Mouse (Mus musculus): ENCODE measurements around the gene Mink1.

Mink1 gene

DNA sequence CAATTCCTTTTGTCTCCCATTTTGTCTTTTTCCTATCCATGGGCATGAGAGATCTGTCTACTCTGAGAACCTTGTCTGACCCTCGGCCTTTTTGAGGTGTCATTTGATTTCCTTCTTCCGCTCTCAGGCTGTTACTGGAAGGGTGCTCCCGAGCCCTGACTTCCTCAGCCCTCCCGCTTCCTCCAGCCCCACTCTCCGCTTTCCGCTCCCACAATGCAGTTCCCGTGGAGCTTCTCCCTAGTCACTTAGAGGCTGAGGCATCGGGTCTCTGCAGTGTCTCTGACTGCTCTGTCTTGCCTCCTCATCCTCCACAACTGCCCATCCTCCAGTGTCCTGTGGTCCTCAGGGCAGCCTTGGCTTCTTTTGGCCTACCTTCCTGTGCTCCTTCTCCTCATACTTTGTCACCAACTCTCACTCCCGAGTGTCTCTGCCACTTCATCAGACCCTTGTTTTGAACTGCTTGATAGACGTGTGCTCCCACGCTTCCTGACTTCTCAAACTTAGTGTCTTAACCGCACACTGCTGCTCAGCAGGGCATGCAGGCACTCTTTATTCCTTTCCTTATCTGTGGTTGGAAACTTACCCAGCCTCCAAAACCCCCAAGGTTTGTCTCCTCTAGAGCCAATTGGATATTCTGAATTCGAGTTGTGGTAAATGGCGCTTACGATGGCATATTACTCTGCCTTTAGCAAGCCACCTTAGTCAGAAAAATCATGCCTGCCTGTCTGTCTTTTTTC, 31.7 kb downstream of the Mink1 start:
- peak; percentile 76 for DNase-seq (ENCODE audit: low read depth)

DNA sequence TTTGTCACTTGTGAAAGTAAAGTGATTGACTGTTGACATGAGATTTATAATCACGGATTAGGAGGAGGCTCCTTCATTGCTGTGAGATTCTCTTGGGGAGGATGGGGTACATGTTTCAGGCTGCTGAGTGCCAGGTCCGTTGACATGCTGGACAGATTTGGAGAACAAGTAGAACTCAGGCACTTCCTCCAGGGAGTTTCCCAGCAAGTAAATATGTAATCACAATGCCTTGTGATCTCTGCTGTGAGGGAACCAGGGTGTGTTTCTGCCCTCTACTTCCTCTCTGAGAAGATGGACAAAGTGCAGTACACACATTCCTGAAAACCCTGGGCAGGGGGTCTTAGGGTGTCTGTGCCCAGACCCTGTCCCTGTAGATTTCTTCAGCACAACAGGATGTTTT, 33.0 kb downstream of the Mink1 start:
- DNase-seq (ENCODE audit: low read depth), result peak; percentile 62

DNA sequence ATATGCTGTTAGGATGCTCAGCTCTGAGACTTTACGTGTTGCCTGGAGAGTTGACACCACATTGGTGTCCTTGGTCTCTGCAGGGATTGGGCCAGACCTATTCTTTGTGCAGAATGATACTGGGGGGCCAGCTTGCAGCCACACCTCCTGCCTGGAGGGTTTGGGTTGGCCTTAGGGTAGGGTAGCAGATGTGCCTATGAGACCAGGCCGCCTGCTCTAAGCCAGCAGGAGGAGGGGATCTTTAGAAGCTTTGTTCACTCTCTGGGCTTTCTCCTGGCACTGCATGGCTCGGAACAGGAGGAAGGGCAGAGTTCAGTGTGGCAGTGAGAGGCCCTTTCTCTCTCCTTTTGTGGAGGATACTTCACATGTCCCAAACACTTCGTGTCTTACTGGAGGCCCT, 33.4 kb downstream of the Mink1 start:
- peak; percentile 20 for DNase-seq (ENCODE audit: low read depth)

DNA sequence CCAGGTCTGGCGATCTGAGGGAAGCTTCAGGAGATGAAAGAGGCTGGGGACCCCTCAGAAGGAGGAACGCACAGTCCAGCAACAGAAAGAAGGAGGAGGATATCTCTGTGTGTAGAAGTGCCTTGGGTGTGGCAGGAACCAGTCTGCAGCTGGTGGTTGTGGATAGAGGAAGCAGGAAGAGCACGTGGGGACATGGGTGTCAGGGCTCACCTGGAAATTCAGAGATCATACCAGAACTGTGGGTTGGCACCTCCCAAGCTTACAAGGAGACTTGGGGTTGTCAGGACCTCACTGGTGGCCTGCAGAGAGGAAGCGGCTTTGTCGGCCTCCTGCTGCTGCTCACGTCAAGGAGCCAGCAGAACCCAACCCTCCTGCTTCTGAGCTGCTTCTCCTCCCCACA, 34.6 kb downstream of the Mink1 start:
- peak; percentile 60 for DNase-seq (ENCODE audit: low read depth)

DNA sequence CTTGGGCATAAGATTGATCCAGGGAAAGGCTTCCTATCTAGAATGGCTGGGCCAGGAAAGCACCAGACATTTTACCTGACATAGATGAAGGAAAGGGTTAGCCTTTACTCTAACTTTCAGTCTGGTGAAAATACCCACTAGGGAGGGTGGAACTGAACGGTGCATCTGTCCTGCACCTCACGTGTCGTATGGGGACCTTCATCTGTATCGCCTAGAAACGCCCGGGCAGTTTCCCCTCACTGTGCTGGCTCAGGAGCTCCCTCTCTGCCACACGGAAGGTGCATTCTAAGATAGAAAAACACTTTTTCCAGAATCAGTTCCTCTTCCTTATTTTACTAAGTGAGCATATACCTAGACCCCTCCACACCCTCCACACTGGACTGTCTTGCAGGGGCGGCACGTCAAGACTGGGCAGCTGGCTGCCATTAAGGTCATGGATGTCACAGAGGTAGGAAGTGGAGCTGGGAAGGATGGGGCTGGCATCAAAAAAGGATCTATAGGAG, 35.8 kb downstream of the Mink1 start:
- no peak for DNase-seq (ENCODE audit: low read depth)

DNA sequence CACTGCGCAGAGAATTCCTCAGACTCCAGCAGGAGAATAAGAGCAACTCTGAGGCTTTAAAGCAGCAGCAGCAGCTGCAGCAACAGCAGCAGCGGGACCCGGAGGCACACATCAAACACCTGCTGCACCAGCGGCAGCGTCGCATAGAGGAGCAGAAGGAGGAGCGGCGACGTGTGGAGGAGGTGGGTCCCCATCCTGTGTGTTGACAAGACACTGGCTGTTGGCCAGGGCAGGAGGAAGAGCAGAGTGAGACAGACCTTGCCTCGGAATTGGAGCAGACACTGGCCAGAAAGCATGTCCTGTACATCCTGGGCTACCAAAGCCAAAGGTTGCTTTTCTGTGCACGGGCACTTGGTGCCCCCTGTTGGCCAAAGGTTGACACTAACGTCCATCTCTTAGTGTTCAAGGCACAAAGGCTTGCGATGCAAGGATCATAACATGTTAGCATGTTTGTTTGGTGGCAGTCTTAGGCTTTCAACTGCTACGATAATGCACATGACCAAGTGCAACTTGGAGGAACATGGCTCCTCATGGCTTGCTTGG, 42.4 kb downstream of the Mink1 start:
- peak; percentile 90 for DNase-seq (ENCODE audit: low read depth)

DNA sequence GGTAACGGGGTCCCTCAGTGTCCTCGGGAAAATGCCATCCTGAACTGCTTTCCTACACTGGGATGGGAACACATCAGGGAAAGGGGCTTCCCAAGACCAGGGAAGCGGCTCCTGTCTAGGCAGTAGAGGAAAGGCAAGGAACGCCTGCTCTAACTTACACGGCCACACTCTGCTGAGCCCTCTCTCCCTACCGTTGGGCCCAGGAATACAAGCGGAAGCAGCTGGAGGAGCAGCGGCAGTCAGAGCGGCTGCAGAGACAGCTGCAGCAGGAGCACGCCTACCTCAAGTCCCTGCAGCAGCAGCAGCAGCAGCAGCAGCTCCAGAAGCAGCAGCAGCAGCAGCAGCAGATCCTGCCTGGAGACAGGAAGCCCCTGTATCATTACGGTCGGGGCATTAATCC, 44.0 kb downstream of the Mink1 start:
- no peak for DNase-seq (ENCODE audit: low read depth)

DNA sequence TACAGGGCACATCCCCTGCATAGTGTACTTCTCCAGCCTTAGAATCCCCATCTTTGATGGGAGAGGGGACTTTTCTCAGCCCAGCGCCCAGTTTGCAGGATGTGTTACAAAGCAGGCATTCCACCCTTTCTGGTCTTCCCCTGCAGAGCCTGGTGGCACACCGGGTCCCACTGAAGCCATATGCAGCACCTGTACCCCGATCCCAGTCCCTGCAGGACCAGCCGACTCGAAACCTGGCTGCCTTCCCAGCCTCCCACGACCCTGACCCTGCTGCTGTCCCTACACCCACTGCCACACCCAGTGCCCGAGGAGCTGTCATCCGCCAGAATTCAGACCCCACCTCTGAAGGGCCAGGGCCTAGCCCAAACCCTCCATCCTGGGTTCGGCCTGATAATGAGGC, 44.9 kb downstream of the Mink1 start:
- no peak for DNase-seq (ENCODE audit: low read depth)

- DNase-seq (ENCODE audit: low read depth), result peak; percentile 54
Measured at GRCm38 (mm10) chr11:70608381-70609066, 45.8 kb downstream of the Mink1 start.

GRCm38 (mm10) chr11:70610752-70611151, 48.1 kb downstream of the Mink1 start:
- DNase-seq (ENCODE audit: low read depth), result no peak

- DNase-seq (ENCODE audit: low read depth), result no peak
Measured at GRCm38 (mm10) chr11:70612505-70612904, 49.8 kb downstream of the Mink1 start.

GRCm38 (mm10) chr11:70615074-70615473, 52.4 kb downstream of the Mink1 start:
- DNase-seq (ENCODE audit: low read depth), result peak; percentile 93

- DNase-seq (ENCODE audit: low read depth), result peak; percentile 90
Measured at GRCm38 (mm10) chr11:70615516-70616093, 52.9 kb downstream of the Mink1 start, which contains the start of gene 4930544D05Rik. Gene 4930544D05Rik (plus strand): TSS chr11:70615848.

GRCm38 (mm10) chr11:70619101-70619500, 56.4 kb downstream of the Mink1 start, which contains the start of gene Chrne:
Gene Chrne (minus strand): TSS chr11:70619216.
- DNase-seq (ENCODE audit: low read depth), result no peak

GRCm38 (mm10) chr11:70621972-70622814, 59.5 kb downstream of the Mink1 start:
- DNase-seq (ENCODE audit: low read depth), result peak; percentile 84

GRCm38 (mm10) chr11:70623053-70623742, 60.5 kb downstream of the Mink1 start:
- DNase-seq (ENCODE audit: low read depth), result peak; percentile 35

DNA sequence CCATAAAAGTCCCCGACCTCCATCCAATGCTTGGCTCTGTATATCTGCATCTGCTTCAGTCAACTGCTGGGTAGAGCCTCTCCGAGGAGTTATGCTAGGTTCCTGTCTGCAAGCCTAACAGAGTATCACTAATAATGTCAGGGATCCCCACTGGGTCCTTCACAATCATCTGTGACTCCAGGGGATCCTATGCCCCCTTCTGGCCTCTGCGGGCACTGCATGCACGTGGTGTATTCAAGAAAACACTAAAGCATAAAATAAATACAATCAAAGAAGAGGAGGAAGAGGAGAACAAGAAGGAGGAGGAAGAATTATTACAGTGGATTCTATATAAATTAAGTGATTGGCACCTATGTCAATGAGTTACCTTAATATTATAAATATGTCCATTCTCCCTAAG, 62.8 kb downstream of the Mink1 start:
- DNase-seq (ENCODE audit: low read depth), result peak; percentile 85

DNA sequence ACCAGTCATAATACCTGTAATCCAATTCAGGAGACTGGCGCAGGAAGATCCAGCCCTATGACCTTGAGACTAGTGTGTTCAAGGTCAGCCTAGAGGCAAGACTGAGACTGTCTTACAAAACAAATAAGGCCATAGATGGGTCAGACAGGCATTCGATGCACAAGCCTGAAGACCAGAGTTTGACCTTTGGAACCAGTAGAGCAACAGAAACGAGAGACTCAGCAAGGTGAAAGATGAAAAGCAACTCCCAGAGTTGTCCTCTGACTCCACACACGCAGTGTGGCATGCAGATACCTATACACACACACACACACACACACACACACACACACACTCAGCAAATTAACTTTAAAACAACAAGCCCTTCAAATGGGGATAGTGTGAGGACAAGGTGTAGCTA, 64.2 kb downstream of the Mink1 start:
- DNase-seq (ENCODE audit: low read depth), result no peak

DNA sequence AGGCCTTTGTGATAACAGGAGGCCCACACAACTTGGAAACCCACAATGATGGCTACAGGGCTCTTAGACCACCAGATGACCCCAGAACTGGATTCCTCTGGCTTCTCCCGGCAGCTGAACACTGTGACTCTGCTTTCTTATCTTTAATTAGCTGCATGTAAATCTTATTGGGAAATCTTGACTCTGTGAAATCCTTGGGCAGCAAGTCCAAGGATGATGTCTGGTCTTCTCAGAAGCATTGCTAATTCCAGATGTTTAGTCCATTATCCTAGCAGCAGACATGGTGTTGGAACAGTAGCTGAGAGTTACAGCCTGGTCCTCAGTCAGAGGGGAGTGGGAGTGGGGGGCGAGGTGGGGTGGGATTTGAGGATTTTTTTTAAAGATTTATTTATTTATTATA, 65.8 kb downstream of the Mink1 start:
- no peak for DNase-seq (ENCODE audit: low read depth)

GRCm38 (mm10) chr11:70629557-70629956, 66.9 kb downstream of the Mink1 start:
- DNase-seq (ENCODE audit: low read depth), result peak; percentile 77

GRCm38 (mm10) chr11:70630129-70630528, 67.4 kb downstream of the Mink1 start:
- no peak for DNase-seq (ENCODE audit: low read depth)

Measured in induced T-regulatory cell, adult 2 months (primary cell).